Mouse (Mus musculus): Measurements from ENCODE around the gene Otx2. TPM values are rescaled to one million over a fixed set of nuclear protein-coding genes. Genes with fewer than 3 reads are reported as not detected.
"Not testable (repeated sequence)": the region's sequence is repeated elsewhere in the genome, so short reads cannot be mapped to it uniquely, and the experiment has no call there.

Otx2 gene
- polyA plus RNA-seq, 1 experiment from 2014 or later, result not detected

GRCm38 (mm10) chr14:48624596-48625330, 48.9 kb downstream of the Otx2 start:
- Histone ChIP-seq H3K9ac (ENCODE audit: low read depth, low read length) (no peak overlapping the region), H3K27me3 (ENCODE audit: control insufficient read depth, insufficient read depth, low read depth, low read length) (no peaks in the 10 kb centered on the region), H3K36me3 (ENCODE audit: control insufficient read depth, insufficient read depth) (no peaks in the 10 kb centered on the region), H3K4me3 (ENCODE audit: low read depth, low read length) (no peak overlapping the region), H3K9me3 (replicated peaks; ENCODE audit: control insufficient read depth, low read length) (no peaks in the 10 kb centered on the region), H3K27ac (ENCODE audit: low read length) (no peak overlapping the region), H3K4me2 (ENCODE audit: low read depth, low read length) (no peak overlapping the region), H3K4me1 (ENCODE audit: control insufficient read depth, low read depth, low read length) (no peaks in the 10 kb centered on the region)
- no peak for ATAC-seq (ENCODE audit: low read depth)
- WGBS (ENCODE audit: insufficient replicate concordance), result 63% methylated on average over 9 of the region's 9 CpGs

- H3K9me3 ChIP-seq (replicated peaks; ENCODE audit: control insufficient read depth, low read length); H3K4me3 ChIP-seq (ENCODE audit: low read depth, low read length); H3K36me3 ChIP-seq (ENCODE audit: control insufficient read depth, insufficient read depth); H3K4me2 ChIP-seq (ENCODE audit: low read depth, low read length); H3K27ac ChIP-seq (ENCODE audit: low read length); H3K27me3 ChIP-seq (ENCODE audit: control insufficient read depth, insufficient read depth, low read depth, low read length); H3K9ac ChIP-seq (ENCODE audit: low read depth, low read length); ATAC-seq (ENCODE audit: low read depth); H3K4me1 ChIP-seq (ENCODE audit: control insufficient read depth, low read depth, low read length): not testable (repeated sequence)
- 33% methylated on average over 9 of the region's 9 CpGs for WGBS (ENCODE audit: insufficient replicate concordance)
Observed at GRCm38 (mm10) chr14:48622726-48623125, 50.9 kb downstream of the Otx2 start.

- ATAC-seq (ENCODE audit: low read depth), result no peak
Observed at GRCm38 (mm10) chr14:48616361-48616760, 57.3 kb downstream of the Otx2 start.

DNA sequence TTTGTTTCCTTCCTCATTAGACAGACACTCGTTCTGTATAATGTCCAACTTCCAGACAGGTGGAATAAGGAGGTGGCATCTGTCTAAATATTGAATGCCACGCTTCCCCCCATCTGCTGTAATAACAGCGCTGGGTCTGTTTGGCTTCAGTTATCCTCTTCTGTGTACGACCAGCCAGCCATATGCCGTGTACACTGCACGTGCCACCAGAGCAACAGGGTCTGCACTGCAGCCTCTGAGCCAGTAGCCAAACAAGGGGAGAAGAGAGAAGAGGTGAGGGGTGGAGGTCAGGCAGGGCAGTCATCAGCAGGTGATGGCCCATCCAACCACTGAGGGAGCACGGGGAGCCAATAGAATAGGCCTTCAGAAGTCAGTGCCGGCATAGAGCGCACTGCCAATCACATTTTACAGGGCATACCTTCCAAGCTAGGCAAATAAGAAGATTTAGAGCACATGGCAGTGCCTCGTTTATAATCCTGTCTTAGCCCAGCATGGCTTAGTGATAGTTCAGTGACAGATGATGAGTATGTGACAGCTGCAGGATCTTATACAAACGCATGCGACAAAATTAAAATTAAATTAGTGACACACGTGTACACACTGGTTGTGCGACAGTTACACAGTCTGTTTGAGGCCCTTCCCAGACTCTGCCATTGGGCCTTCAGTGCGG, 64.8 kb downstream of the Otx2 start:
- WGBS (ENCODE audit: insufficient replicate concordance), result 64% methylated on average over 15 of the region's 15 CpGs
- ATAC-seq (ENCODE audit: low read depth), result no peak
- no peaks in the 10 kb centered on the region for H3K4me1 ChIP-seq (ENCODE audit: control insufficient read depth, low read depth, low read length)
- no peaks in the 10 kb centered on the region for H3K36me3 ChIP-seq (ENCODE audit: control insufficient read depth, insufficient read depth)
- H3K27me3 ChIP-seq (ENCODE audit: control insufficient read depth, insufficient read depth, low read depth, low read length), result no peaks in the 10 kb centered on the region
- H3K27ac ChIP-seq (ENCODE audit: low read length), result no peak overlapping the region
- H3K9ac ChIP-seq (ENCODE audit: low read depth, low read length), result no peak overlapping the region
- no peak overlapping the region for H3K4me2 ChIP-seq (ENCODE audit: low read depth, low read length)
- H3K4me3 ChIP-seq (ENCODE audit: low read depth, low read length), result no peak overlapping the region
- H3K9me3 ChIP-seq (replicated peaks; ENCODE audit: control insufficient read depth, low read length), result no peaks in the 10 kb centered on the region

More at GRCm38 (mm10) chr14:48616361-48616760, 57.3 kb downstream of the Otx2 start:
- no peaks in the 10 kb centered on the region for H3K36me3 ChIP-seq (ENCODE audit: control insufficient read depth, insufficient read depth)
- H3K4me1 ChIP-seq (ENCODE audit: control insufficient read depth, low read depth, low read length), result no peaks in the 10 kb centered on the region
- H3K27ac ChIP-seq (ENCODE audit: low read length), result no peak overlapping the region
- no peak overlapping the region for H3K4me3 ChIP-seq (ENCODE audit: low read depth, low read length)
- no peak overlapping the region for H3K4me2 ChIP-seq (ENCODE audit: low read depth, low read length)
- H3K9me3 ChIP-seq (replicated peaks; ENCODE audit: control insufficient read depth, low read length), result no peaks in the 10 kb centered on the region
- no peaks in the 10 kb centered on the region for H3K27me3 ChIP-seq (ENCODE audit: control insufficient read depth, insufficient read depth, low read depth, low read length)
- 59% methylated on average over 5 of the region's 5 CpGs for WGBS (ENCODE audit: insufficient replicate concordance)
- H3K9ac ChIP-seq (ENCODE audit: low read depth, low read length), result no peak overlapping the region

Other genes with a start within 250 kb of the Otx2 start
- 5.8 and 6.4 TPM in 2 replicates for gene Tmem260, start 227.7 kb downstream of the Otx2 start, polyA plus RNA-seq (2015; fragmentation: Nextera tagmentation; extraction: Ambion mirVana)

Measured in liver, embryonic 16.5 days (tissue).